Mouse (Mus musculus) neutrophil, adult 5-6 weeks (primary cell): ENCODE data around the gene Xlr4c. TPM values are rescaled to one million over a fixed set of nuclear protein-coding genes. Genes with fewer than 3 reads are reported as not detected.
A peak's percentile ranks its signal among the peaks of the same experiment; 100 is the strongest.
"Not testable (repeated sequence)": the region's sequence is repeated elsewhere in the genome, so short reads cannot be mapped to it uniquely, and the experiment has no call there.

Experiments used
- ATAC-seq: fragments of 151-379, 151-347 bp; 2 replicates; pipeline ENCODE4 v1.8.0; 2017; ENCODE audit warnings: mild to moderate bottlenecking, moderate TSS enrichment; ENCODE audit not compliant: insufficient number of reproducible peaks, poor library complexity, low FRiP score, severe bottlenecking; ENCODE audit errors: extremely low read depth
- total RNA-seq: library from RNA; stranded (forward); fragments of 200-1000 nt; gene quantifications from 2 replicates; pipeline ENCODE4 v1.2.3, GENCODE M21; 2017

Gene Xlr4c
- total RNA-seq: 11.1 and 24.4 TPM in 2 replicates

DNA sequence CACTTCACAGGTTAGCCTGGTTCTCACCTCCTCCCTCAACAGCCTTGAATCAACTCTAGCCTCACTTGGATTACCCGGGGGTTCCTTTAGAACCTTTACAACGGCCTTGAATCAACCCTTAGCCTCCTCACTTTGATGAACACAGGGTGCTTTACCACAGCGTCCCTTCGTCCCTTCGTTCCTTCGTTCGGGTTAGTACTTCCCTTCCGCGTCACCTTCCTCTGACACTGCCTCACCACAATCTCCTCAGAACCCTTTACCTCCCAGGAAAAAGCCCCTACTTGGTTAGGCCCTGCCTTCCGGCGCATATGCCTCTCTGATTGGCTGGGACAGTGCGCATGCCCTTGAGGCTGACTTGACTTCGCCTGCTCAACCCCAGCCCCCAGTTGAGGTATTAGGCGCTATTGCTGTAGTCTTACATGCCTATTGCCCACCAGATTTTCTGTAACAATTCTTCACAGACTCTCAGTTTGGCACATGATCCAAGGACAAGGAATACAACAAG, at the start of gene Xlr4c:
Gene Xlr4c (minus strand): TSS at position 310 of the 505 bp plus-strand sequence.
- ATAC-seq: not testable (repeated sequence)

DNA sequence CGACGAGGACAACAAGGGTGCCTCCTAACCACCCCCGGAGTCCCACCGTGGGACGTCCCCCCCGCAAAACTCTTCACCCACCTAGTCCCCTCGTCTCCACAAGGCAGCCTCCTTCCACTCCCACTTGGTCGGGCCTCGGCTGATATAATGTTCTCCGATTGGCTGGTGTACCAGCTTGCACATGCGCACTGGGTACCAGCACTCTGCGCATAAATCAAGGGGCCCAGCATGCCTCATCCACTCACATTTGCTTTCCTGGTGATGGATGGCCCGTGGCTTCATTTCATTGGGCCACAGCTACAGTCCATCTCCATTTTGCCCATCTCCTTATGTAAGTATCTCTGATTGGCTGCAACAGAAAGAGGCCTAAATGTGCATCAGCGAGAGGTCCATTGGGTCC, 22.3 kb upstream of the Xlr4c start, which contains the start of gene Xlr3c:
Gene Xlr3c (minus strand): TSS at position 121 of the 400 bp plus-strand sequence.
- not testable (repeated sequence) for ATAC-seq

GRCm38 (mm10) chrX:73262428-73262827, 19.5 kb upstream of the Xlr4c start:
- ATAC-seq: not testable (repeated sequence)

DNA sequence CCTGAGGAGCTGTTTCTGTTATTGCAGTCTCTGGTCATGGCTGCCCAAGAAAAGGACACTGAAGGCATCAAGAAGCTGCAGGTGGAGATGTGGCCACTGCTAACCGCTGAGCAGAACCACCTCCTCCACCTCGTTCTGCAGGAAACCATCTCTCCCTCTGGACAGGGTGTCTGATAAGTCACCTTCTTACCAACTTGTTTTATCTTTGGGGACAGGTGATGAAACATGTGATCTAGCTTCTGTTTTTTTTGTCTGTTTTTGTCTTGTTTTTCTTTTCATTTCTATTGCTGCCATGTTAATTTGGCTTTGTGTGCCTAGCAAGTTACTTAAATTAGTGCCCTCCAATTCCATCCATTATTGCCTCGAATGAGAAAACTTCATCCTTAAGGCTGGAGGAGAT, 13.6 kb downstream of the Xlr4c start:
- no peak for ATAC-seq

GRCm38 (mm10) chrX:73228606-73229214, 14.2 kb downstream of the Xlr4c start:
- ATAC-seq: peak; percentile 57

DNA sequence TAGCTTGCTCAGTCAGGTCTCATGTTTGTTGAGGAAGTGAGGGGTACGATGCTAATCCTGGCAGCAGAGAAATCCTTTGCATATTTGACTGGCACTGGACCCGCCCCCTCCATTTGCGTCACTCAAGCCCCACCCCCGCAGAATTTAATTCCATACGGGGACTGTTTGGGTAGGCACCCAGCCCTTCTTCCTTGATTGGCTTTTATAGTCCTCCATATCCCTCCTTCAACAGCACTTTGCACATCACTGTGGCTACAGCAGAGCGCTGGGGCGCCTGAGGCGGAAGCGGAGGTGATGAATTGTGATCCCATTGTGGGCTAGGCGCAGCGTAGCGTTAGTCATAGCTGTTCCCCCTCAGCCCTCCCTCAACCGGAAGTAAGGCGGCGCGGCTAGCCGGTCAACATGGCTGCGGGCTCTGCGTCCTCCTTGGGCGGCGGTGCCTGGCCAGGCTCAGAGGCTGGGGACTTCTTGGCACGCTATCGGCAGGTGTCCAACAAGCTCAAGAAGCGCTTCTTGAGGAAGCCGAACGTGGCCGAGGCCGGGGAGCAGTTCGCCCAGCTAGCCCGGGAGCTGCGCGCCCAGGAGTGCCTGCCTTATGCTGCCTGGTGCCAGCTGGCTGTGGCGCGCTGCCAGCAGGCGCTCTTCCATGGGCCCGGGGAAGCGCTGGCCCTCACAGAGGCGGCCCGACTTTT, 14.9 kb downstream of the Xlr4c start, which contains the start of gene F8a:
Gene F8a (plus strand): TSS at position 378 of the 692 bp plus-strand sequence.
- peak; percentile 94 for ATAC-seq

- ATAC-seq: no peak
Observed at GRCm38 (mm10) chrX:73225365-73225764, 17.6 kb downstream of the Xlr4c start.

DNA sequence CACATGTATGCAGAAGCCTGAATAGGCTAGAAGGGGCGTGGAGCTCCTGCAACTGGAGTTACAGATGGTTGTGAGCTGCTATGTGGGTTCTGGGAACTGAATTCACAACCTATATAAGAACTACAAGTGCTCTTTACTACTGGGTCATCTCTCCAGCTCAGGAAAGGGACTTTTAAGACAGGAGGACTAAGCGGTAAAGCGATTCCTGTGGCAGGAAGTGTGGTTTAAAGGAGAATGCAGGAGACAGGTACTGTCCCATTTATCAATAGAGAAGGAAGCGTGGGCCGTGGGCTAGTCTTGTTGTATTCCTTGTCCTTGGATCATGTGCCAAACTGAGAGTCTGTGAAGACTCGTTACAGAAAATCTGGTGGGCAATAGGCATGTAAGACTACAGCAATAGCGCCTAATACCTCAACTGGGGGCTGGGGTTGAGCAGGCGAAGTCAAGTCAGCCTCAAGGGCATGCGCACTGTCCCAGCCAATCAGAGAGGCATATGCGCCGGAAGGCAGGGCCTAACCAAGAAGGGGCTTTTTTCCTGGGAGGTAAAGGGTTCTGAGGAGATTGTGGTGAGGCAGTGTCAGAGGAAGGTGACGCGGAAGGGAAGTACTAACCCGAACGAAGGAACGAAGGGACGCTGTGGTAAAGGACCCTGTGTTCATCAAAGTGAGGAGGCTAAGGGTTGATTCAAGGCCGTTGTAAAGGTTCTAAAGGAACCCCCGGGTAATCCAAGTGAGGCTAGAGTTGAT, 28.9 kb downstream of the Xlr4c start, which contains the start of gene Xlr4b:
Gene Xlr4b (plus strand): TSS at position 515 of the 746 bp plus-strand sequence.
- not testable (repeated sequence) for ATAC-seq

DNA sequence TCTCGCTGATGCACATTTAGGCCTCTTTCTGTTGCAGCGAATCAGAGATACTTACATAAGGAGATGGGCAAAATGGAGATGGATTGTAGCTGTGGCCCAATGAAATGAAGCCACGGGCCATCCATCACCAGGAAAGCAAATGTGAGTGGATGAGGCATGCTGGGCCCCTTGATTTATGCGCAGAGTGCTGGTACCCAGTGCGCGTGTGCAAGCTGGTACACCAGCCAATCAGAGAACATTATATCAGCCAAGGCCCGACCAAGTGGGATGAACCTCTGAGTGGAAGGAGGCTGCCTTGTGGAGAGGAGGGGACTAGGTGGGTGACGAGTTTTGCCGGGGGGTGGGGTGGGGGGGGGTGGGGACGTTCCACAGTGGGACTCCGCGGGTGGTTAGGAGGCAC, 51.0 kb downstream of the Xlr4c start, which contains the start of gene Xlr3b:
Gene Xlr3b (plus strand): TSS at position 274 of the 400 bp plus-strand sequence.
- not testable (repeated sequence) for ATAC-seq

Other genes with a start within 250 kb of the Xlr4c start
- gene Pnma5, start 206.0 kb downstream of the Xlr4c start, total RNA-seq: not detected in 2 replicates
- not detected in 2 replicates for gene Pnma3, start 178.3 kb downstream of the Xlr4c start, total RNA-seq
- gene Xlr4a, start 160.7 kb downstream of the Xlr4c start, total RNA-seq: 14.2 and 15.1 TPM in 2 replicates
- 1.2 and 2.1 TPM in 2 replicates for gene Xlr3a, start 146.0 kb downstream of the Xlr4c start, total RNA-seq
- gene Gm14685, start 126.1 kb downstream of the Xlr4c start, total RNA-seq: not detected in 2 replicates
- gene Xlr5b, start 94.3 kb downstream of the Xlr4c start, total RNA-seq: not detected in 2 replicates
- not detected in 2 replicates for gene DXBay18, start 93.7 kb downstream of the Xlr4c start, total RNA-seq
- gene Spin2d, start 66.1 kb downstream of the Xlr4c start, total RNA-seq: not detected in 2 replicates
- gene Xlr3b, start 50.9 kb downstream of the Xlr4c start, total RNA-seq: 10.7 and 12.6 TPM in 2 replicates
- 58.9 and 71.6 TPM in 2 replicates for gene Xlr4b, start 28.8 kb downstream of the Xlr4c start, total RNA-seq
- gene F8a, start 14.8 kb downstream of the Xlr4c start, total RNA-seq: 5.0 and 5.4 TPM in 2 replicates
- not detected in 2 replicates for gene Xlr3c, start 22.3 kb upstream of the Xlr4c start, total RNA-seq
- not detected in 2 replicates for gene Xlr5a, start 49.8 kb upstream of the Xlr4c start, total RNA-seq
- gene Xlr5c, start 49.8 kb upstream of the Xlr4c start, total RNA-seq: not detected in 2 replicates
- not detected in 2 replicates for gene Gm45015, start 93.7 kb upstream of the Xlr4c start, total RNA-seq
- gene Zfp275, start 99.5 kb upstream of the Xlr4c start, total RNA-seq: 12.5 and 17.9 TPM in 2 replicates
- gene Gm18336, start 155.6 kb upstream of the Xlr4c start, total RNA-seq: not detected in 2 replicates
- not detected in 2 replicates for gene Zfp92, start 168.0 kb upstream of the Xlr4c start, total RNA-seq
- gene Trex2, start 192.2 kb upstream of the Xlr4c start, total RNA-seq: not detected in 2 replicates
- 17.5 and 19.8 TPM in 2 replicates for gene Haus7, start 215.9 kb upstream of the Xlr4c start, total RNA-seq
- gene Bgn, start 240.5 kb upstream of the Xlr4c start, total RNA-seq: not detected in 2 replicates